ENCODE assay signal across 8 mouse cellular contexts in genomic region chr10:128673763-128674468, GRCm38 (mm10). TPM values are rescaled to one million over a fixed set of nuclear protein-coding genes. Genes with fewer than 3 reads are reported as not detected.
DNase-seq lines count a peak whose midpoint lies in the region; ATAC-seq lines count a peak whose summit lies in the region.

Gene Suox, minus strand, starts transcription at chr10:128674073.

- H3K4me3 ChIP-seq in hindbrain, embryonic 15.5 days: peak within 1 kb of the TSS; percentile 74

- peaks cover 6% of the 10 kb centered on the region; the same call in 1 of the 2 replicates for H3K36me3 ChIP-seq in hindbrain, embryonic 15.5 days

- no peaks in the 10 kb centered on the region for H3K9me3 ChIP-seq in hindbrain, embryonic 15.5 days

- WGBS in hindbrain, embryonic 15.5 days: 1% methylated on average over 58 of the region's 60 CpGs

- H3K27ac ChIP-seq in hindbrain, embryonic 15.5 days (replicated peaks): peak within 1 kb of the TSS; percentile 75

- DNase-seq in R1 (ENCODE audit: low read depth, low spot score): peak; percentile 87
- peak; percentile 77 to 81 for DNase-seq in cerebellum, postnatal 36 days
- DNase-seq in gastrocnemius, adult 18-20 months (ENCODE audit: low spot score): peak; percentile 88
- peak; percentile 73 for DNase-seq in left cerebral cortex, adult 11 months (ENCODE audit: low spot score)
- peak; percentile 89 for DNase-seq in lung, postnatal 36 days
- peak; percentile 89 for DNase-seq in retina, embryonic 14.5 days (ENCODE audit: low spot score)
- DNase-seq in thymus, postnatal 36 days: peak; percentile 87 to 91

- peak within 1 kb of the TSS; percentile 92 for H3K4me2 ChIP-seq in hindbrain, embryonic 15.5 days

- peaks cover 20% of the 10 kb centered on the region for H3K4me1 ChIP-seq in hindbrain, embryonic 15.5 days (replicated peaks)

- ATAC-seq in hindbrain, embryonic 15.5 days (ENCODE audit: low FRiP score, low read depth): peak; percentile 93

- H3K27me3 ChIP-seq in hindbrain, embryonic 15.5 days: no peaks in the 10 kb centered on the region

- H3K9ac ChIP-seq in hindbrain, embryonic 15.5 days: peak within 1 kb of the TSS; percentile 60

RNA-seq across cellular contexts. Expression of gene Suox, which starts in this region (rescaled TPM):
- 10 to 100 TPM; 27.7 to 28.3 TPM for total RNA-seq in gastrocnemius, adult 18-20 months (2021)
- 14.5 TPM in 2 replicates for polyA plus RNA-seq in hindbrain, embryonic 15.5 days (2015; fragmentation: Nextera tagmentation; extraction: Ambion mirVana)

Comparison
In these comparisons a context has a peak if more than half of its experiments do, and no peak if none do; other contexts are left out.
1. Peak in every context shown above with its lines: DNase-seq, ATAC-seq, H3K4me3 ChIP-seq and H3K27ac ChIP-seq.